In genomic region chr10:102372111-102372510, GRCm38 (mm10) we compare ENCODE assay signal across 26 mouse cellular contexts.
DNase-seq lines count a peak whose midpoint lies in the region; ATAC-seq and TF ChIP-seq lines count a peak whose summit lies in the region.
"Had no signal": no experiment of that assay in that cellular context is flagged by ENCODE, and none has a peak within 500 bp of the region (broad histone marks: within the 10 kb centered on the region; RNA-seq: fewer than 3 reads in every experiment).

No protein-coding gene starts in this region.

- DNase-seq in ES-CJ7 (ENCODE audit: low read depth, low spot score) (peak; percentile 65), ES-E14 (ENCODE audit: low read depth, low spot score) (no peak), R1 (ENCODE audit: low read depth, low spot score) (peak; percentile 68), ZHBTc4 (ENCODE audit: low read depth, low spot score) (peak; percentile 24)
- no peak for DNase-seq in lung, postnatal 0 days (ENCODE audit: low spot score)
- no peak for DNase-seq in layer of hippocampus, adult 18-20 months (ENCODE audit: low spot score in 2 of 2)
- DNase-seq in adrenal gland, postnatal 10 days, result no peak
- DNase-seq: adrenal gland, adult 2 months; adrenal gland, adult 8-10 months; adrenal gland, postnatal 14 days; adrenal gland, postnatal 25 days; adrenal gland, postnatal 36 days; B cell, adult 2 months; cerebellum, adult 11 months; cerebellum, adult 11-12 months; cerebellum, adult 18-20 months; cerebellum, adult 2 months; cerebellum, adult 8-10 months; cerebellum, adult 9-10 months; cerebellum, adult 9-11 months had no signal

- in situ Hi-C loops in ES-E14 (cut with MboI; ENCODE audit: low sequenced_read_pairs in 2 of 2, unreplicated experiment in 2 of 2), result no loop called here

- no peak overlapping the region for H3K9ac ChIP-seq in ES-E14 (ENCODE audit: insufficient read depth, low read depth, low read length, poor library complexity, severe bottlenecking)
- H3K9ac ChIP-seq in lung, postnatal 0 days (replicated peaks; ENCODE audit: low read depth), result no peak overlapping the region
- no peak overlapping the region for H3K9ac ChIP-seq in intestine, embryonic 16.5 days (ENCODE audit: low read depth, low read length)

- no peak for TF ChIP-seq CTCF in lung, postnatal 0 days (IDR thresholded peaks at IDR 0.05)

- no peaks in the 10 kb centered on the region for H3K36me3 ChIP-seq in ES-E14 (ENCODE audit: control insufficient read depth, insufficient read depth, low read length, poor library complexity, severe bottlenecking)
- H3K36me3 ChIP-seq in lung, postnatal 0 days (ENCODE audit: insufficient read depth, low read length), result no peaks in the 10 kb centered on the region
- no peaks in the 10 kb centered on the region for H3K36me3 ChIP-seq in intestine, embryonic 16.5 days (ENCODE audit: control insufficient read depth, insufficient read depth, low read length)
- H3K36me3 ChIP-seq: G1E had no signal

- H3K9me3 ChIP-seq in ES-E14 (ENCODE audit: control insufficient read depth, insufficient read depth, low read depth, low read length), result no peaks in the 10 kb centered on the region
- H3K9me3 ChIP-seq in lung, postnatal 0 days (ENCODE audit: low read length), result no peaks in the 10 kb centered on the region
- no peaks in the 10 kb centered on the region for H3K9me3 ChIP-seq in intestine, embryonic 16.5 days (ENCODE audit: control insufficient read depth, low read length)
- H3K9me3 ChIP-seq: G1E had no signal

- ATAC-seq in lung, postnatal 0 days, result no peak
- no peak for ATAC-seq in intestine, embryonic 16.5 days
- ATAC-seq: activated CD4-positive, CD25-positive, alpha-beta regulatory T cell, adult 4 months; CD4-positive, CD25-positive, alpha-beta regulatory T cell, adult 4 months; Patski had no signal

- H3K4me1 ChIP-seq in ES-E14 (ENCODE audit: control insufficient read depth in 2 of 2, insufficient read depth in 2 of 2, low read length in 2 of 2, poor library complexity in 1 of 2), result peaks cover 0 to 7% of the 10 kb centered on the region in 2 experiments; a peak in 1 of 4 replicates
- H3K4me1 ChIP-seq in lung, postnatal 0 days (ENCODE audit: insufficient read depth, low read depth, low read length), result no peaks in the 10 kb centered on the region
- H3K4me1 ChIP-seq in intestine, embryonic 16.5 days (ENCODE audit: control insufficient read depth, insufficient read depth, low read length), result no peaks in the 10 kb centered on the region

- H3K4me2 ChIP-seq in lung, postnatal 0 days (replicated peaks; ENCODE audit: low read depth, low read length), result no peak overlapping the region
- H3K4me2 ChIP-seq in intestine, embryonic 16.5 days (ENCODE audit: low read depth, low read length), result no peak overlapping the region

- no peak for TF ChIP-seq EP300 in lung, postnatal 0 days (IDR thresholded peaks at IDR 0.05)

- H3K27ac ChIP-seq in ES-E14 (ENCODE audit: insufficient read depth, low read depth, low read length, poor library complexity, severe bottlenecking), result peak overlapping the region; percentile 22; the same call in 1 of the 2 replicates
- no peak overlapping the region for H3K27ac ChIP-seq in lung, postnatal 0 days (ENCODE audit: low read length)
- H3K27ac ChIP-seq in intestine, embryonic 16.5 days (ENCODE audit: low read length), result no peak overlapping the region

- H3K4me3 ChIP-seq in ES-E14 (ENCODE audit: insufficient read depth in 1 of 2, low read depth in 1 of 2, low read length in 2 of 2, poor library complexity in 1 of 2, severe bottlenecking in 1 of 2), result no peak overlapping the region
- H3K4me3 ChIP-seq in lung, postnatal 0 days (ENCODE audit: low read depth, low read length), result no peak overlapping the region
- H3K4me3 ChIP-seq in intestine, embryonic 16.5 days (ENCODE audit: low read length), result no peak overlapping the region

- no peaks in the 10 kb centered on the region for H3K27me3 ChIP-seq in lung, postnatal 0 days (replicated peaks; ENCODE audit: insufficient read depth, low read length)
- no peaks in the 10 kb centered on the region for H3K27me3 ChIP-seq in intestine, embryonic 16.5 days (replicated peaks; ENCODE audit: control insufficient read depth, insufficient read depth, low read length)
- H3K27me3 ChIP-seq: CH12.LX had no signal

TF ChIP-seq in ES-E14, 5 proteins besides CTCF, POLR2A, EP300 and RAD21:
- TF ChIP-seq MAFK (IDR thresholded peaks at IDR 0.05; ENCODE audit: insufficient read depth, low read depth, low read length), result no peak
- no peak for TF ChIP-seq ZNF384 (IDR thresholded peaks at IDR 0.05; ENCODE audit: low read depth, low read length)
- no peak for TF ChIP-seq HCFC1 (IDR thresholded peaks at IDR 0.05; ENCODE audit: borderline replicate concordance, insufficient read depth, low read length)
- TF ChIP-seq ZC3H11A (IDR thresholded peaks at IDR 0.05; ENCODE audit: borderline replicate concordance, low read depth, low read length), result no peak
- no peak for TF ChIP-seq CHD2 (IDR thresholded peaks at IDR 0.05; ENCODE audit: low read depth, low read length)

Comparison
In these comparisons a context has a peak if more than half of its experiments do, and no peak if none do; other contexts are left out.
1. DNase-seq: peak in ES-CJ7 (single experiment), R1 (single experiment) and ZHBTc4 (single experiment); none in ES-E14 (single experiment), lung, postnatal 0 days (single experiment), layer of hippocampus, adult 18-20 months (0 of 2) and adrenal gland, postnatal 10 days (single experiment).